Mouse (Mus musculus) kidney, embryonic 14.5 days (tissue): ENCODE measurements at regions not wholly inside any gene's neighbourhood (a gene's known extent, or its start where the extent isn't known, plus 50 kb on each side); places are given as distances from the start of the nearest gene placed in this dataset.

ENCODE experiments used
- ATAC-seq: fragments of 200-750 bp; cut with Nextera tagmentation; 2 replicates; pipeline ENCODE4 v1.8.0; 2017; ENCODE audit warnings: moderate number of reproducible peaks, mild to moderate bottlenecking, moderate TSS enrichment, moderate library complexity; ENCODE audit not compliant: low FRiP score, low TSS enrichment
- H3K27ac ChIP-seq: fragments of 300-500 bp; sonication (generic); 2 replicates; pipeline ENCODE4 v1.5.1; 2014; ENCODE audit warnings: low read depth, mild to moderate bottlenecking, low read length, moderate library complexity, mixed read lengths
- H3K27me3 ChIP-seq: fragments of 300-500 bp; sonication (generic); 2 replicates; pipeline ENCODE4 v1.6.1; 2014; ENCODE audit warnings: mild to moderate bottlenecking, low read length; ENCODE audit not compliant: control insufficient read depth, insufficient read depth
- H3K36me3 ChIP-seq: fragments of 300-500 bp; sonication (generic); 2 replicates; pipeline ENCODE4 v1.6.1; 2014; ENCODE audit warnings: low read length, mixed read lengths; ENCODE audit not compliant: control insufficient read depth, insufficient read depth
- H3K4me1 ChIP-seq: fragments of 300-500 bp; sonication (generic); 2 replicates; pipeline ENCODE4 v1.6.1; 2014; ENCODE audit warnings: low read length, mixed read lengths; ENCODE audit not compliant: control insufficient read depth, insufficient read depth
- H3K4me2 ChIP-seq: fragments of 300-500 bp; sonication (generic); replicated peaks from 2 replicates; pipeline ENCODE4 v1.6.1; 2014; ENCODE audit warnings: low read depth, mild to moderate bottlenecking, low read length
- H3K4me3 ChIP-seq: fragments of 300-500 bp; sonication (generic); 2 replicates; pipeline ENCODE4 v1.5.1; 2014; ENCODE audit warnings: mild to moderate bottlenecking, low read length
- H3K9ac ChIP-seq: fragments of 300-500 bp; sonication (generic); 2 replicates; pipeline ENCODE4 v1.6.1; 2014; ENCODE audit warnings: low read depth, mild to moderate bottlenecking, low read length, moderate library complexity
- H3K9me3 ChIP-seq: fragments of 300-500 bp; sonication (generic); 2 replicates; pipeline ENCODE4 v1.6.1; 2016; ENCODE audit warnings: low read length; ENCODE audit not compliant: control insufficient read depth
- WGBS: fragments of 180-500 bp; shearing (Covaris S2); extraction: QIAGEN DNeasy Blood & Tissue Kit; methylation state at CpG from one replicate; pipeline ENCODE4 v1.1.7; 2014; 5-methylcytosine and 5-hydroxymethylcytosine counted together

DNA sequence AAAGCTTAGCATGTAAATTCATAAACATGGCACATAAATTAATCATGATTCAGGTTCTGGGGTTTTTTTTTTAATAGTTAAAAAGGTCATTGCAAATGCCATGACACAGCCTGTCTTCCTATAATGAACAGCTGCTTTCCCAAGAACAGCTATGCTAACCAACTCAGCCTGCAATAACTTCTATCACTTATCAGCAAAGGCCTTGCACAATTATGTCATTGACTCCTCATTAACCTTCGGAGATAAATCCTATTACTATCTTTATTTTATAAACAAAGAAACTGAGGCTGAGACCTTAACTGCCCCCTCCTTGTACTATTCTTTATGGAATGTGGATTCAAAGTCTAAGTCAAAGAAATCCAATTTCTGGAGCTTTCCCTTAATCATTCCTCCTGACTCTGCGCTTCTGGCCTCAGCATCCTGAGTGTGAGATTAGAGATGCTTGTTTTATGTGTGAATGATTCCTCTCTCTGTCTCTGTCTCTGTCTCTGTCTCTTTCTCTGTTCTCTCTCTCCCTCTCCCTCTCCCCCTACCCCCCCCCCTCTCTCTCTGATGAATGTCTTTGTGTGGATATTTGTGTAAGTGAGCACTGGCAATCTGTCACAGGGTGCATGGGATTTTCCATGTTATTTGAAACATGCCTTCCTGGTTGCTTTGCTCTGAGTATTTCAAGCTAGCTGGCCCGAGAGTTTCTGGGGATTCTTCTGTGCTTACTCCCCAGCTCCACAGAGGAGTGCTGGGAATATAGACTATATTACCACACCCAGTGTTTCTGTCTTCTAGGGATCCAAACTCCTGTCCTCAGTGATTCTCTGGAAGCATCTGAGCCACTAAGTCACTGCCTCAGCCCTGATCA lies 243.1 kb upstream of the Il12b start:
- 70% methylated on average over 3 of the region's 3 CpGs for WGBS

DNA sequence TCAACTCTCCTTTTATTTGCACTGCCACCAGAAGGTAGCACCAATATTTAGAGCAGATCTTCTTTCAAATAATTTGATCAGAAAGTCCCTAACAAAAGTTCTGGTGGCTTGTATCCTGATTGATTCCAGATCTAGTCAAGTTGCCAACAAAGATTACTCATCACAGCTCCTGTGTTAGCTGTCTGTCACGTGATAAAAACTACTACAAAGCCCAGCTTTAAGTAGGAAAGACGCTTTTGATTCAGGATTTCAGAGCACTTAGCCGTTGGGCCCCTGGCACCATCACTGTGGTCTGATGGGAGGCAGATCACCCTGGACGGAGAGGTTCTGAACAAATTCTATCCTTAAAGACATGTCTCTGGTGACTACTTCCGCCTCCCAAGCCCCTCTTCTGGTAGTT lies 241.6 kb upstream of the Il12b start:
- Histone ChIP-seq H3K4me3 (no peak overlapping the region), H3K36me3 (no peaks in the 10 kb centered on the region), H3K27ac (no peak overlapping the region), H3K9ac (no peak overlapping the region), H3K4me1 (0 out of 2 replicates have a peak, but pooled peaks cover 3% of the 10 kb centered on the region), H3K4me2 (no peak overlapping the region), H3K9me3 (no peaks in the 10 kb centered on the region), H3K27me3 (no peaks in the 10 kb centered on the region)
- ATAC-seq, result no peak
- 80% methylated on average over 5 of the region's 5 CpGs for WGBS

More for the DNA sequence above, 243.1 kb upstream of the Il12b start:
- H3K36me3 ChIP-seq, result no peaks in the 10 kb centered on the region
- 0 out of 2 replicates have a peak, but pooled peaks cover 3% of the 10 kb centered on the region for H3K4me1 ChIP-seq
- H3K4me2 ChIP-seq, result no peak overlapping the region
- no peak overlapping the region for H3K27ac ChIP-seq
- H3K4me3 ChIP-seq, result no peak overlapping the region
- no peaks in the 10 kb centered on the region for H3K27me3 ChIP-seq
- H3K9me3 ChIP-seq, result no peaks in the 10 kb centered on the region
- no peak overlapping the region for H3K9ac ChIP-seq
- no peak for ATAC-seq

DNA sequence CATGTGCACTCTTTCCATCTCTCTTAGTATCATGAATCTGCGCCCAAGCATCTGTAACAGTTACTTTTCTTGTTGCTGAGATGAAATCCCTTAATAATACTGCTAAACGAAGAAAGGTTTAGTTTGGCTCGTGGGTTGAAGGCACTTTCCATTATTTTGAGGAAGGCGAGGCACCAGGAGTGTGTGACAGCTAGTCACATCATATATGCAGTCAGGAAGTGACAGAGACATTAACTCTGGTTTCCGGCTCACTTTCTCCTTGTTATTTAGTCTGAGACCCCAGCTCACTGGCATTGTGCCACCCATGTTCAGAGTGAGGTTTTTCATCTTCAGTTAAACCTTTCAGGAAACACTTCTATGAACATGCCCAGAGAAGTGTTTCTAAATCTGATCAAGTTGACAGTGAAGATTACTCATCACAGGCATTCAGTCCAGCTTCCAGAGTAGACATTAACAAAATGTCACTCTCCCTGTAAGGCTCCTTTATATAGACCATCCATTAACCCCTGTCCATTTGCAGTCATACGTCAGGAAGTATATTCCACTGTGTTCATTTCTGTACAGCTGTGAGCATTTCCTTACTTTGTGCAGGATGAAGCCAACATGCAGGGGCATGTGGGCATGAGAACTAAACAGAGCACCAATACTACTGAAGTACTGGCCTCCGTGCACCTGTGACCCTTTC lies 238.0 kb upstream of the Il12b start:
- Histone ChIP-seq H3K4me3 (no peak overlapping the region), H3K4me1 (0 out of 2 replicates have a peak, but pooled peaks cover 3% of the 10 kb centered on the region), H3K9me3 (no peaks in the 10 kb centered on the region), H3K27me3 (no peaks in the 10 kb centered on the region), H3K27ac (no peak overlapping the region), H3K9ac (no peak overlapping the region), H3K4me2 (no peak overlapping the region), H3K36me3 (no peaks in the 10 kb centered on the region)
- 86% methylated on average over 7 of the region's 7 CpGs for WGBS
- ATAC-seq, result no peak

DNA sequence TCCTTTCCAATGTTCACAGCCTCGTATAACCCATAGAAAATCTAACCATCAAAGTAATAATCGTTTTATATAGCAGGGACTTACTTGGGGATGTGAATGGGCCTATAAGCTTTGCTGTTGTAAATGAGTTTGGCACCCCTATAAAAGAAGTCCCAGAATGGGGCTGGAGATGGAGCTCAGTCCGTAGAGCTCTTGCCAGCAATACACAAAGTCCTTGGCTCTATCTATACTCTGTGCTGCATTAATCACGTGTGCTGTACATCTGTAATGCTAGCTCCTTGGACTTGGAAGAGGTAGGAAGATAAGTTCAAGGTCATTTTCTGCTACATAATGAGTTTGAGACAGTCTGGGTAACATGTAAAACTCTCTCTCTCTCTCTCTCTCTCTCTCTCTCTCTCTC lies 236.8 kb upstream of the Il12b start:
- no peak overlapping the region for H3K4me2 ChIP-seq
- H3K27ac ChIP-seq, result no peak overlapping the region
- no peaks in the 10 kb centered on the region for H3K27me3 ChIP-seq
- H3K4me3 ChIP-seq, result no peak overlapping the region
- no peaks in the 10 kb centered on the region for H3K4me1 ChIP-seq
- no peaks in the 10 kb centered on the region for H3K36me3 ChIP-seq
- no peak overlapping the region for H3K9ac ChIP-seq
- no peaks in the 10 kb centered on the region for H3K9me3 ChIP-seq
- 65% methylated on average over 4 of the region's 4 CpGs for WGBS
- no peak for ATAC-seq

DNA sequence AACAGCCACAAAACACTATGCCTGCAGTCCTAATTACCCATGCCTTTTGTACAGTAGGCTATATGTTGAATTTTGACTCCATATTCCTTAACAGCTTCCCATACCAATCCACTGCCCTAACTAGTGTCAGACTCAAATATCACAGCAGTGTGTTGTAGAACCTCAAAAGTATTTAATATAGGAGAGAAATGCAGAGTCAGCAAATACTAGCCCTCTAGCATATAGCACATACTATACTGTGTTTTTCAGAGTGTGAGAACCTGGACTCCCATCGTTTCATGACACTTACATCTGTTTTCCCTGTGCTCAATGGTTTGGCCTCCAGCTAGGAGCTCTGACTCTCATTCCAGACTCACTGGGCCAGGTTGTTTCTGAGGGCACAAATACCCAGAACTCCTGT lies 236.1 kb upstream of the Il12b start:
- 80% methylated on average over 1 of the region's 1 CpGs for WGBS
- Histone ChIP-seq H3K36me3 (no peaks in the 10 kb centered on the region), H3K27ac (no peak overlapping the region), H3K9ac (no peak overlapping the region), H3K4me3 (no peak overlapping the region), H3K4me1 (no peaks in the 10 kb centered on the region), H3K4me2 (no peak overlapping the region), H3K9me3 (no peaks in the 10 kb centered on the region), H3K27me3 (no peaks in the 10 kb centered on the region)
- no peak for ATAC-seq

DNA sequence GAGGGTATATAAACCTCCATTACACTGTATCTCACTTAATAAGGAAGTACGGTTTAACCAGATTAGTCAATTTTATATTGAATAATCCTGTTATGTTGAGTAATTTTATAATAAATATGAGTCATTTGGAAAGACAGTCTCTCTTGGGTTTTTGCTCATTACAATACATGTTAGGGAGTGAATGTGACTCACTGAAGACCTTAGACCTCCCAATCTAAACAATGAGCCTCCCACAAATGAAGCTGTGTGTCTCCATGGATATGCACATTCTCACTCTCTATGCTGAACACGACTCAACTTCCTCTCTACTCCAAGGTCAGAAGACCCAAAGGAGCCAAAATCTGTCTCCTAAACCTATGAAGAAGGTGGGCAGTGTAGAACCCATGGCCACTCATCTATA lies 235.7 kb upstream of the Il12b start:
- ATAC-seq, result no peak

DNA sequence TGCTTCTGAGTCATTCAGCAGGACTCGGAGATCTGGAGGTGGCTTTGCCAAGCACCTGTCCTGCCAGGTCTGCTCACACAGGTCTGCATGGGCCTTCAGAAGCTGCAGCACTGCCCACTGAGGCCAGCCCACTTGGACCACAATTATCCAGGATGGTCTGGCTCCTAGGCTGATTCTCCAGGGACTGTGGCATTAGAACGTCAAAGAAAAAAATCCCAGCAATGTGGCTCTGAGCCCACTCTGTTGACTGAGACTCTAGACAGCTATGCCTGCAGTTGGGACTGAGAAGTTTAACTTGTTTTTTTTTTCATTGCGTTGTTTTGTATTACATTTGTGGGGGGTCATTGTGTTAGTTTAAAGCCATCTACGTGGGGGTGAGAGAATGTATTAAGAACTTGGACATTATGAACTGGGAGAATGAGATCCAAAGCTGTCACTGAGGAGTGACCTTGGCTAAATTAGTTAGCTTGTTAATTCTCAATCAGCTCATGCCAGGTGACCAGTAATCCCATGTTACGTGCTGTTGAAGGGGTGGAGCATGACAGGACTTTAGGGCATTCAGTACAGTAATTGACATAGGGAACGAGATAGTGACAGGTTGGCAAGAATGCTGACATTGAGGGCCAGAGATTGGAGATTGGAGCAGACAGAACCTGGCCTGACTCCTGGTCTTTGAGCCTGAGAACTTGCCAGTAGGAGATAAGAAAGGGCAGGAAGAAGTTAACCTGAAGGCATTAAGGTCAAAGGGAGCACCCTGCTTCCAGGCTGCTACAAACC lies 232.0 kb upstream of the Il12b start:
- Histone ChIP-seq H3K27me3 (no peaks in the 10 kb centered on the region), H3K4me2 (no peak overlapping the region), H3K4me1 (no peaks in the 10 kb centered on the region), H3K9me3 (no peaks in the 10 kb centered on the region), H3K4me3 (no peak overlapping the region), H3K9ac (no peak overlapping the region), H3K27ac (no peak overlapping the region), H3K36me3 (no peaks in the 10 kb centered on the region)
- WGBS, result 85% methylated on average over 6 of the region's 6 CpGs
- ATAC-seq, result no peak

More for the DNA sequence above, 235.7 kb upstream of the Il12b start:
- no peaks in the 10 kb centered on the region for H3K36me3 ChIP-seq
- no peak overlapping the region for H3K4me3 ChIP-seq
- H3K27me3 ChIP-seq, result no peaks in the 10 kb centered on the region
- no peak overlapping the region for H3K4me2 ChIP-seq
- no peaks in the 10 kb centered on the region for H3K4me1 ChIP-seq
- WGBS, result 62% methylated on average over 2 of the region's 2 CpGs
- H3K9ac ChIP-seq, result no peak overlapping the region
- H3K27ac ChIP-seq, result no peak overlapping the region
- H3K9me3 ChIP-seq, result no peaks in the 10 kb centered on the region

DNA sequence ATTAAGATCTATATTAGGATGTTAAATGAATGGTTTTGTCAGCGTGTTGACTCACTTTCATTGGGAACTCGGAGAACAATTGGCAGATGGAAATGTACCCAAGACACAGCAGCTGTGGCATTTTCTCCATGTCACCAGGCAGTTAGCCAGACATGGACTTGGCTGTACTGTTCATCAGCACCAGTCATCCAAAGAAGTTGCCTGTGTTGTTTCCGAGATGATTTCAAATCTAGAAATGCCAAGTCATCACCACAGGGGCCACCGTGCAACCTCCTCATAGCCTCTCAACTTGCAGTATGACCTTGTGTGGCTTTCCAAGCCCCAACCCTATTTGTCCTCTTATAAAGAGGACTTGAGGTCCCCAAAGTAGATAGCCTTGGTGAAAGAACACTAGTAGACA lies 227.4 kb upstream of the Il12b start:
- Histone ChIP-seq H3K4me3 (no peak overlapping the region), H3K9ac (no peak overlapping the region), H3K4me2 (no peak overlapping the region), H3K9me3 (no peaks in the 10 kb centered on the region), H3K36me3 (no peaks in the 10 kb centered on the region), H3K27me3 (no peaks in the 10 kb centered on the region), H3K4me1 (no peaks in the 10 kb centered on the region), H3K27ac (no peak overlapping the region)
- ATAC-seq, result no peak
- WGBS, result 92% methylated on average over 4 of the region's 4 CpGs
